Mouse (Mus musculus): ENCODE data around the gene Supt20. TPM values are rescaled to one million over a fixed set of nuclear protein-coding genes. Genes with fewer than 3 reads are reported as not detected.

Supt20 gene
- total and polyA plus RNA-seq, 3 experiments, result 34.1 to 69.5 (median 38.6) TPM

DNA sequence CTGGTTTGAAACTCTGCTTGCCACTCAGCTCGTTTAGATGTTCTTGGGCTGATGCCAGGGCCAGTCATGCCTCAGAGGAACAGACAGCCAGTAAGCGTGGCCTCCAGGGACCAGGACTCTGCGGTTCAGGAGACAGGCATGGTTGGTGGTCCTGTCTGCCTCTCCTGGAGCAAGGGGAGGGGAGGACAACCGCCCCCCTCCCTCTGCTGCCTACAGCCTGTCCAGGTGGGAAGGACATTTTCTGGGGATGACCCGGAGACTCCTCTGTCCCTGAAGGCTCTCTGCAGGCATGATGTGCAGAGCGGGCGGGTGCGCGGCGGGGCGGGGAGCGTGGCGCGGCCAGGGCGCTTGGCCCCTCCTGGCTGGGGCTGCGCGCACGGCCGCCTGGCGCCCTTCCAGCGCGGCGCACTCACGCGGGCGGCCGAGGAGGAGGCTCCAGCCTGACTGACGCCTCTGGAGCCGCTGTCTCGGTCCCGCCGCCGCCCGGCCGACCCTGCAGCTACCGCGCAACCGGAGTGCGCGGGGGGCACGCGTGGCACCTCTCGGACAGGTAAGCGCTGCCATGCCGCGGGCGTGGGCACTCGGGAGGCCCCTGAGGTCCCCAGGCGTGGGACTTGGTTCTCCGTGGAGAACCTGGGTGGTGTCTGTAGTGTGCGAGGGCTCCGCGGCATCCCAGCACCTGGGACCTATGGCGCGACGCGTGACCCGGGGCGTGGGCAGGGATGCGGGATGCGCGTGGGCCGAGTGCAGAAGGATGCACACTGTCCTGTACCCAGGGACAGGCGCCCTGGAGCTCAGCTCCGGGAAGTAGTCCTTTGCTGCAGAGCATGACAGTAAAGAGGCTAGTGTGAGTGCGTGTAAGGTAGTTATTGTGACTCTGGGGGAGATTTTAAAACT, 62.8 kb downstream of the Supt20 start, which contains the start of gene Smad9:
Gene Smad9 (plus strand): TSS at position 438 of the 897 bp plus-strand sequence.
- Histone ChIP-seq H3K4me2 (ENCODE audit: insufficient read depth, low read depth, poor library complexity, severe bottlenecking) (no peak within 1 kb of the TSS), H3K27me3 (replicated peaks) (no peaks in the 10 kb centered on the region), H3K4me1 (ENCODE audit: control insufficient read depth in 1 of 2, insufficient read depth in 2 of 2) (peaks cover 9 to 22% of the 10 kb centered on the region in 2 experiments), H3K36me3 (replicated peaks in 1 of 2; ENCODE audit: control insufficient read depth in 1 of 2, insufficient read depth in 1 of 2, low read length in 1 of 2) (peaks cover 6 to 20% of the 10 kb centered on the region in 2 experiments), H3K79me2 (replicated peaks; ENCODE audit: control insufficient read depth, extremely low read depth, insufficient read depth, poor library complexity, severe bottlenecking) (no peaks in the 10 kb centered on the region), H3K4me3 (replicated peaks in 1 of 3; ENCODE audit: low read depth in 2 of 3, low read length in 2 of 3, poor library complexity in 1 of 3) (no peak within 1 kb of the TSS), H3K9me3 (replicated peaks; ENCODE audit: low read length) (peaks cover 10% of the 10 kb centered on the region), H3K27ac (ENCODE audit: insufficient read depth, low read depth) (no peak within 1 kb of the TSS), H3K9ac (ENCODE audit: insufficient read depth, low read depth) (no peak within 1 kb of the TSS)
- in situ Hi-C loops (cut with MboI; ENCODE audit: low pct_ligation_motif_present, low pct_unique_long_range_greater_than_20kb, low sequenced_read_pairs) (no loop called here), dilution Hi-C loops (cut with MboI; ENCODE audit: extremely low pct_ligation_motif_present, extremely low pct_unique_long_range_greater_than_20kb, low sequenced_read_pairs) (no loop called here)
- no peak for DNase-seq (ENCODE audit: extremely low read depth)
- TF ChIP-seq USF1 (IDR thresholded peaks at IDR 0.05; ENCODE audit: low read depth, low read length), result no peak

DNA sequence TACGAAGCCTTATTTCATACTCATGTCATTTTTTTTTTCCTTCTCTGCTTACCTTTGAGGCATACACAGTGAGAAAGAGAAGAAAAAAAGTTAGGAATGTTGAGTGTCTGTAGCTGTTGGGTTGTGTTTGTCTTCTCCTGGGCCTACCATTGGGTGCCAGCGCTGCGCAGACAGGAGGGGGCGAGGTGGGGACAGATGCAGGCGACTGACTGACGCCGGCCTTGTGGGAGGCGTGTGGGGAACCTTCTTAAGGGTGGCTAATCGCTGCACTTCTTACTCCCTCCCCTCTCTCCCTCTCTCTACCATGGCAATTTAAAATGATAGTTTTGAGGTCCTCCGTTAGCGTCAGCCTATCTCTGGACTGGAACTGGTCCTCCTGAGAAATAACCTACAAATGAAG, 63.5 kb downstream of the Supt20 start:
- H3K9me3 ChIP-seq (replicated peaks; ENCODE audit: low read length), result peaks cover 6% of the 10 kb centered on the region
- H3K4me3 ChIP-seq (replicated peaks in 1 of 3; ENCODE audit: low read depth in 2 of 3, low read length in 2 of 3, poor library complexity in 1 of 3), result no peak overlapping the region
- H3K4me2 ChIP-seq (ENCODE audit: insufficient read depth, low read depth, poor library complexity, severe bottlenecking), result no peak overlapping the region
- no peaks in the 10 kb centered on the region for H3K27me3 ChIP-seq (replicated peaks)
- peaks cover under 1 to 13% of the 10 kb centered on the region in 2 experiments for H3K36me3 ChIP-seq (replicated peaks in 1 of 2; ENCODE audit: control insufficient read depth in 1 of 2, insufficient read depth in 1 of 2, low read length in 1 of 2)
- no peak for DNase-seq (ENCODE audit: extremely low read depth)
- dilution Hi-C loops (cut with MboI; ENCODE audit: extremely low pct_ligation_motif_present, extremely low pct_unique_long_range_greater_than_20kb, low sequenced_read_pairs) (no loop called here), in situ Hi-C loops (cut with MboI; ENCODE audit: low pct_ligation_motif_present, low pct_unique_long_range_greater_than_20kb, low sequenced_read_pairs) (no loop called here)
- peaks cover 9 to 22% of the 10 kb centered on the region in 2 experiments for H3K4me1 ChIP-seq (ENCODE audit: control insufficient read depth in 1 of 2, insufficient read depth in 2 of 2)
- no peak overlapping the region for H3K9ac ChIP-seq (ENCODE audit: insufficient read depth, low read depth)
- no peak overlapping the region for H3K27ac ChIP-seq (ENCODE audit: insufficient read depth, low read depth)
- H3K79me2 ChIP-seq (replicated peaks; ENCODE audit: control insufficient read depth, extremely low read depth, insufficient read depth, poor library complexity, severe bottlenecking), result no peaks in the 10 kb centered on the region
- TF ChIP-seq ZKSCAN1 (IDR thresholded peaks at IDR 0.05; ENCODE audit: borderline replicate concordance, low read depth, low read length) (no peak), TBP (conservative IDR thresholded peaks at IDR 0.05; ENCODE audit: low read depth, low read length) (no peak), NELFE (IDR thresholded peaks at IDR 0.05; ENCODE audit: low read depth, low read length) (no peak), JUN (IDR thresholded peaks at IDR 0.05; ENCODE audit: insufficient read depth, low read depth, low read length) (no peak), ETS1 (conservative IDR thresholded peaks at IDR 0.05; ENCODE audit: low read depth, low read length) (no peak), SIN3A (IDR thresholded peaks at IDR 0.05; ENCODE audit: low read length) (no peak), ZC3H11A (IDR thresholded peaks at IDR 0.05; ENCODE audit: low read depth, low read length) (no peak), CTCF (conservative IDR thresholded peaks at IDR 0.05 in 1 of 2, IDR thresholded peaks at IDR 0.05 in 1 of 2; ENCODE audit: low read depth in 2 of 2, low read length in 2 of 2) (no peak), POLR2AphosphoS2 (IDR thresholded peaks at IDR 0.05; ENCODE audit: low read depth, low read length) (no peak), TCF12 (IDR thresholded peaks at IDR 0.05; ENCODE audit: low read depth, low read length) (no peak), JUND (conservative IDR thresholded peaks at IDR 0.05; ENCODE audit: low read depth, low read length) (no peak), RCOR1 (conservative IDR thresholded peaks at IDR 0.05; ENCODE audit: low read depth, low read length) (no peak), MAFK (IDR thresholded peaks at IDR 0.05; ENCODE audit: insufficient replicate concordance, low read length) (no peak), MXI1 (IDR thresholded peaks at IDR 0.05; ENCODE audit: low read depth, low read length) (no peak), USF2 (conservative IDR thresholded peaks at IDR 0.05; ENCODE audit: low read depth, low read length) (no peak), SMC3 (IDR thresholded peaks at IDR 0.05; ENCODE audit: low read depth, low read length) (no peak), MAX (IDR thresholded peaks at IDR 0.05; ENCODE audit: low read length) (no peak), HCFC1 (IDR thresholded peaks at IDR 0.05; ENCODE audit: low read depth, low read length) (no peak)
